Mouse (Mus musculus) ES-Bruce4 (cell line): Measurements from ENCODE around the gene Arid1a.

Source experiments
- CTCF ChIP-seq: IDR thresholded peaks from one replicate; pipeline ENCODE4 v1.8.1; 2011; ENCODE audit warnings: low read depth, low read length
- POLR2A ChIP-seq: IDR thresholded peaks from one replicate; pipeline ENCODE4 v1.8.1; 2011; ENCODE audit warnings: low read length; ENCODE audit not compliant: insufficient read depth

GRCm38 (mm10) chr4:133735282-133735681, 21.3 kb downstream of the Arid1a start:
- TF ChIP-seq POLR2A (no peak), CTCF (no peak)
